Mouse (Mus musculus) stomach, postnatal 0 days (tissue): Measurements from ENCODE around the gene Atp2b1.

ENCODE experiments used
- CTCF ChIP-seq: IDR thresholded peaks from 2 replicates; pipeline ENCODE4 v1.5.1; 2016; ENCODE audit warnings: antibody characterized with exemption, low read depth, mild to moderate bottlenecking, moderate library complexity
- EP300 ChIP-seq: optimal IDR thresholded peaks from 2 replicates; pipeline ENCODE3; 2016; ENCODE audit warnings: antibody characterized with exemption

- TF ChIP-seq CTCF (no peak), EP300 (no peak)
Observed at GRCm38 (mm10) chr10:98972359-98972758, 58.2 kb downstream of the Atp2b1 start.
